Mouse (Mus musculus): ENCODE data around the gene Zscan2.

The Zscan2 gene

DNA sequence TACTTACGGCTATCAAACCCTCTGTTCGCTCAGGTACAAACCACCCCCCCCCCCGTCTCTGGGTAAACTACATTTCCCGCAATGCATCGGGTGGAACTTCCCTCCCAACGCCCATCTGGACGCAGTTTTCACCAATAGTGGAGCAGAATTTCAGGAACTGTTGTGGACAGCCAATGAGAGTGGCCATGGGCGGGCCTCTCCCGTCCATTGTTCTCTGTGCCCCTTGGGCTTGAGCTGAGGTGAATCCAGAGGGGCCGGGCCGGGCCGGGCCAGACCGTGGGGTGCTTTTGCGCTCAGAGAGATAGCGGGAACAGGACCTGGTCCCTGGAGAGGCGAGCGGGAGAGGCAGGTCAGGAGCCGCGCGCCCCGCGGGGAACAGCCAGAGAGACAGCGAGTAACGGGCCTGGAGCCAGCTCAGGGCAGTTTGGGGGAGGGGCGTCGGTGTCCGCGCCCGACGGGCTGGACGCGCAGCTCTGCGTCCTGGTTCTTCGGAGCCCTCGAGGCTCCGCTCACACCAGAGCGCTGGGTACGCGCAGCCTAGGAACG is at the start of gene Zscan2:
Gene Zscan2 (plus strand): TSS at position 192 of the 546 bp plus-strand sequence.
- peak; percentile 93 for DNase-seq

DNA sequence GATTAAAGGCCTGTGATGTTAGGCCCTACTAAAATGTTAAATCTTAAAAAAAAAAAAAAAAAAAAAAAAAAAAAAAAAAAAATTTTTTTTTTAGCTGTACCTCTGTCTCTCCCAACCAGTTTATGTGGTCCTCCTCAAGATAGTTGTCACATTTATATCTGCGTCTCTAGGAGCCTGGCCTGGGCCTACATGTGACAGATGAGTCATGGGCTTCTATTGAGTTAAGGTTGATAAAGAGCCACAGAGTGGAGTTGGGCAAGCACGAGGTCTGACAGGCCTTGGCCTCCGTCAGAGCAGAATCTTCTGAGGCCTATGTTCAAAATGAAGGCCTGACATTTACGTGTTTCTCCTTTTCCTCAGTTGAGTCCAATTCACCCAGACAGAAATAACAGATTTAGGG is 47.3 kb upstream of the Zscan2 start:
- DNase-seq, result no peak

DNA sequence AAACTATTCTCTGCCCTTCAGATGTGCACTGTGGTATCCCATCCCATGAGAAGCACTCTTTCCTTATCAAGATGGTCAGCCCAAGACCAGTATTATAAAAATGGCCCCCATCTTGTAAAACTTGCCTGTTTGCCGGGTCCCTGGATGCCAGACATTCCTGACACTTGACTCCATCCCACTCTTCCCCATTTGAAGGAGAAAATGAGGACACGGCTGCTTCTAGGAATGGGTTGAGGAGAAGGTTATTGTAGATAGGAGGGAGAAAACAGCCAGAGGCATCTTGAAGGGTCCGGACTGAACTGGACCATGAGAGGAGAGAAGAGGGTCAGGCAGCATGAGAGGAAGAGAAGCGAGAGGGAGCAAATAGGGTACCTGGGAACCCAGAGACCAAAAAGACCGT is 44.1 kb upstream of the Zscan2 start:
- no peak for DNase-seq

DNA sequence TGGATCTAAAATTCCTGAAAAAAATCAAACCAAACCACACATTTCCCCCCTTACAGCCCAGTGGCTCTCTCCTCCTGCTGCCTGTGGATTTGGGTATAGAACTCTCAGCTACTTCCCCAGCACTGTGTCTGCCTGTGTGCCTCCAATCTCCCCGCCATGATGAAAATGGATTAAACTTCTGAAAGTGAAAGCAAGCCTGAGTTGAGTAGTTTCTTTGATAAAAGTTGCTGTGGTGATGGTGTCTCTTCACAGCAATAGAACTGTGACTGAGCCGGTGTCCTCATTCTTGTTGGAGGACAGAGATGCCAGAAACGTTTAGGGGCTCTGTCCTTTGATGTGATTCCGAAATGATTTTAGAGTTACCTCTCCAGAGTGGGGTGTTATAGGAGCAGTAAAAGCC is 39.9 kb upstream of the Zscan2 start:
- no peak for DNase-seq

DNA sequence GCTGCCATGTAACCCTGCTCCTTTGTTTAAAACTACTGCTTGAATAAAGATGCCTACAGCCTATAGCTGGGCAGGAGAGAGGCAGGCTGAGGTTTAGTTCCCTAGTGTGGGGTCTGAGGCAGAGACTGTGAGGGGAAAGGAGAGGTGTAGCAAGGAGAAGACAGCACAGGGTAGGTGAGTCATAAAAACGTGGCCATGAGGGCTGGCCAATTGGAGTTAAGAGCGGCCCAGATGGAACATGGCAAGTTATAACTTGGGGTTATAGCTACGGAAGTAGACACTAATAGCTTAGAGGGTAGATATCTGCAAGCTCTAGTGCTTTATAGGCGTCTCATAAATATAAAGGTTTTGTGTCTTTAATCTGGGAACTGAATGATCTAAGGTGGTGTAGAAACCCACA is 37.5 kb upstream of the Zscan2 start:
- DNase-seq, result no peak

DNA sequence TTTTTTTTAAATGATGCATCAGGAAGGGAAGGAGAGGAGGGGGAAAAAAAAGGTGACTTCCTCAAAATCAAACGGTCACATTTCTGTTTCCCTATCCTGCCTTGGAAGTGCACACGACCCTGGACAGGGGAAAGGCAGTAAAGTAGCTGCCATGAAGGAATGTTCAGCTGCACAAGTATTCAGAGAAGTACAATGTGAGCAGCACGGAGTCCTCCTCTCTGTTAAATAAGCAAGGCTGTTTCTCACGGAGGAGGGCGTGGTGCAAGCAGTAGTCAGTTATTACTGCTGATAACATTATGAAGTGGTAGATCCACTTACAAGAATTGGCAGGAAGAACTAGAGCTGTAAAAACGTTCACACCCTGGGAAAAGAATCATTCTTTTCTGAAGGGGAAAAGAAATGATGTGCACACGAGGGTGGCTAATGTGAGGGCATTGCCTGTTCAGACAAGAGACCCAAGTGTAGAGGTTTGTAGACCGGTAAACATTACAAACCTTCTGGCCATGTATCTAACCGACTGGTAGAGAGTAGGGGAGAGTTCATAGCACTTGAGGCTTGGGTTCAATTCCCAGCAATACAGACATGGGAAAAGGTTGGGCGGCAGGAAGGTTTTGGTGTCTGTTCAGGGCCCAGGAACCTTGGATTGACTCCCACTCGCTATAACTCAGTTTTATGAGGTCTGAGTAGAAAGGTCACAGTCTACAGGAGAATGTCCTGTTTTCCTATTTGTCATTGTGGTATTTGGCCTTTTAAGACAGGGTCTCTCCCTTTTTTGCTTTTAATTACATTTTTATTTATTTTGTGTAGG is 36.6 kb upstream of the Zscan2 start:
- DNase-seq, result no peak

DNA sequence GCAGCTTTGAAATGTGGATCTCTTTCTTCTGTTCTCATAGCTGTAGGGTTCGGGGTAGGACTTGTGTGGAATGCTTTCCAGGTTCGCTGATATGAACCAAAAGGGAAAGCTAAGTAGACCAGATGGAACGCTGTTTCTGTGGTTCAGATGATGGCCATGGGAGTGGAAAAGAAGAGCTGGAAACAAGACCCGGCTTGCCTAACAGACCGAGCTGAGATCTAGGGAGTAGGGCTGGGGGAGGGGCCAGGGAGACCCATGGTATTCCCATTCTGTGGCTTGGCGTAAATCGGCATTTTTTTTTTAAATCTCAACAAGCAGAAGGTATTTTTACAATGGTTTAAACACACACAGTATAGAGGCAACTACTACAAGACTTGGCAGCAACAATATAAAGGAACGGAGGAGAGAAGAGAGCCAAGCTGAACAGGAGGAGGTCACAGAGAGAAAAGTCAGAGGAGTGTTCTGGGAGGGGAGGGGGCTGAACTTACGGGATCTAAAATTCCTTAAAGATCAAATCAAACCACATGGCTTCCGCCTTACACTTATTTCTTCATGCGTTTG is 34.8 kb upstream of the Zscan2 start, which contains the start of gene Iqgap1:
Gene Iqgap1 (minus strand): TSS at position 132 of the 561 bp plus-strand sequence.
- no peak for DNase-seq

DNA sequence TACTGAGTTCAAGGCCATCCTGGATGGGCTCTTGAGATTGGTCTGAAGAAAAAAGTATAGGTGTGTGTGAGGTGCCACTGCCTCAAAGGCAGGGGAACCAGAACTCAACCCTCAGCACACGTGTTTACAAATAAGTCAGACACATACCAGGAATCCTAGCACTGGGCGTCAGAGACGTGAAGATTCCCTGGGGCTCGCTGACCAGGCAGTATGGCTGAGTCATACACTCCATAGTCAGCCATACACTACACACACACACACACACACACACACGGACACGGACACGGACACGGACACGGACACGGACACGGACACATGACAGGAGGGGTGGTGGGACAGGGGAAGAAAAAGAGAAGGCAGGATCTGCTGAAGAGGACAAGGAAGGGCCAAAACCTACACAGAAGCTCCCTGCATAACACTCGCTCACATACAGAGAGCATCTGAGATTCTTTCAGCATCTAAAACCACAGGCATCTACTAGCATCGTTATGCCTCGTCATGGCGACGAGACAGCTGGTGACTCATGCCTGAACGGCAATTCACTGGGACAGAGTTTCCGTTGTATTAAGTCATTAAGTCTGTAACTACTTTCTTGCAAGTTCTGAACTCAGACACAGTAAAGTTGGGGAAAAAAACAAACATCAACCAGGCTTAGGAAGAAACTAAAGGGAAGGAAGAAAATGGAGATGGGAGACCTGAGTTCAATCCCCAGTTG is 32.4 kb upstream of the Zscan2 start:
- DNase-seq, result no peak

DNA sequence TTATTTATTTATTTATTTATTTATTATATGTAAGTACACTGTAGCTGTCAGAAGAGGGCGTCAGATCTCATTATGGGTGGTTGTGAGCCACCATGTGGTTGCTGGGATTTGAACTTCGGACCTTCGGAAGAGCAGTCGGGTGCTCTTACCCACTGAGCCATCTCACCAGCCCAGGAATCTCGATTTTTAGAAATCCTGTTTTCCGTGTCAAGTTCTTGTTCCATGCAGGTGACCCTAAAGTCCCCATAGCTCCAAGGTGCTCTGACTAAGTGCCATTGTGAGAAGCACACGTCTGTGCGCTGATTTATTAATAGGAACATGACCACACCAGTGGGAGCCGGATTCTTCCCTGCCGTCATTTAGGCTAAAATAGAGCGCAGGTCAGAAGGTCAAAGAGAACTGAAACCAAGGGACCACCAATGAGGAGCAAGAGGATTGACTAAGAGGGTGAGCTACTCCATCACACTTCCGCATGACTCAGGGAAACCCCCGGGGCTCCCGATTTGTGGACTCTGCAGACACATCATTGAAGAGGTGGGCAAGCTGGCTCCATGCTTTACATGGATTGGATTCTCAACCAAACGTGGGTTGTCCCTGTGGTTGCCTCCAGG is 30.4 kb upstream of the Zscan2 start:
- DNase-seq, result no peak

DNA sequence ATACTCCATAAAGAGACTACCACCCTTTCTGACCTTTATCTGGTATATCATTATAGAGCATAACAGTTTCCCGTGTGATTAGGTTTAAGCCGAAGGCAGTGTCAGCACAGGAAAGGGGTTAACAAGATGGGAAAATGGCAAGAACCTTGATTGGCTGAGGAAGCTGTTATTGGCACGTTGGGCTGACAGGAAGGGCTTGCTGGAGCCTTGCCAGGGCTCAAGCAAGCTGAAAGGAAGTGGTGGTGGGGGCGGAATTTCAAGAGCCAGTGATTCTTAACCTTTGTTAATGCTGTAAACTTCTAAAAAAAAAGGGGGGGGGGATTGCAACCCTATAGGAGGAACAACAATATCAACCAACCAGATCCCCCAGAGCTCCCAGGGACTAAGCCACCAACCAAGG is 28.5 kb upstream of the Zscan2 start:
- peak; percentile 39 for DNase-seq

DNA sequence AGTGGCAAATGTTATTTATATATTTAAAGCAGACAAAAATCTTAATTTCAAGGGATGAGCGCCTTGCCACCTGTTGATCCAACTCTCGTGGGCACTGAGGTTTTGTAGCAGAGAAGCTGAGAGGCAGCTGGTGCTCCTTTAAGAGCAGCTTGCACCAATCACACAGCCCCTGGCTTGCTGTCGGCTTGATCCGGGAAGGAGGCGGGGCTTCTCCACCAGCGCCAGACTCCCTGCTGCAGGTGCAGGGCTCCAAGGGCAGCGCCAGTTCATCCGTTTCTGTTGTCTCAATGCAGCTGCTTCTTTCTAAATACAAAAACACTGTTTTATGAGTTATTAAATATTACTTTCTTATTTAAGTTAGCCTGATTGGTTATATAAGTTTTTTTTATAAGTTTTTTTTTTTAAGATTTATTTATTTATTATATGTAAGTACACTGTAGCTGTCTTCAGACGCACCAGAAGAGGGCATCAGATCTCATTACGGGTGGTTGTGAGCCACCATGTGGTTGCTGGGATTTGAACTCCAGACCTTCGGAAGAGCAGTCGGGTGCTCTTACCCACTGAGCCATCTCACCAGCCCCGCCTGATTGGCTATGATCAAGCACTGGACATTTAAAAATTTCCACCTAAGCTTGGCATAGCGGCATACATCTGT is 27.6 kb upstream of the Zscan2 start:
- DNase-seq, result peak; percentile 67

DNA sequence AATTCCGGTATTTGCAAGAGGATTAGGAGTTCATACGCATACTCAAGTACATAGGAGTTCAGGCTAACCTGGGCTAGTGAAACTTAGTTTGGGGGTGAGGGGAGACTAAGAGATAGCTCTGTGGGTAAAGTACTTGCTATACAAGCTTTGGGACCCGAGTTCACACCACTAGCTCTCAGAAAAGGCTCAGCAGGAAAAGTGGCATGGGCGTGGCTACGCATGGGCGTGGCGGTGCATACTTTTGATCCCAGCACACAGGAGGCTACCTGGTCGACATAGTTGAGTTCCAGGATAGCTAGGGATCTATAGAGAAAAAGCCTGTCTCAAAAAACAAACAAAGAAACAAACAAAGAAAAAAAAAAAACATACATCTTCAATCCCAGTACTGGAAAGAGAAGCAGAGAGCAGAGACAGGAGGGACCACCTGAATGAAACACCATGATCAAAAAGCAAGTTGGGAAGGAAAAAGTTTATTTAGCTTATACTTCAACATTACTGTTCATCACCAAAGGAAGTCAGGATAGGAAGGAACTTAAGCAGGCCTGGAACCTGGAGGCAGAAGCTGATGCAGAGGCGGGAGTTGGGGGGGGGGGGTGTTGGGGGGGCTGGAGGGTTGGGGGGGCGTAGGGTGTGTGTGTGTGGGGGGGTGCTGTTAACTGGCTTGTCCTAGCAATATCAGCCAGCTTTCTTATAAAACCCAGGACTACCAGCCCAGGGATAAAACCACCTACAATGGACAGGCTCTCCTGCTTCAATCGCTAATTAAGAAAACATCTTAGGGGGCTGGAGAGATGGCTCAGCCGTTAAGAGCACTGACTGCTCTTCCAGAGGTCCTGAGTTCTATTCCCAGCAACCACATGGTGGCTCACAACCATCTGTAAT is 26.8 kb upstream of the Zscan2 start:
- no peak for DNase-seq

DNA sequence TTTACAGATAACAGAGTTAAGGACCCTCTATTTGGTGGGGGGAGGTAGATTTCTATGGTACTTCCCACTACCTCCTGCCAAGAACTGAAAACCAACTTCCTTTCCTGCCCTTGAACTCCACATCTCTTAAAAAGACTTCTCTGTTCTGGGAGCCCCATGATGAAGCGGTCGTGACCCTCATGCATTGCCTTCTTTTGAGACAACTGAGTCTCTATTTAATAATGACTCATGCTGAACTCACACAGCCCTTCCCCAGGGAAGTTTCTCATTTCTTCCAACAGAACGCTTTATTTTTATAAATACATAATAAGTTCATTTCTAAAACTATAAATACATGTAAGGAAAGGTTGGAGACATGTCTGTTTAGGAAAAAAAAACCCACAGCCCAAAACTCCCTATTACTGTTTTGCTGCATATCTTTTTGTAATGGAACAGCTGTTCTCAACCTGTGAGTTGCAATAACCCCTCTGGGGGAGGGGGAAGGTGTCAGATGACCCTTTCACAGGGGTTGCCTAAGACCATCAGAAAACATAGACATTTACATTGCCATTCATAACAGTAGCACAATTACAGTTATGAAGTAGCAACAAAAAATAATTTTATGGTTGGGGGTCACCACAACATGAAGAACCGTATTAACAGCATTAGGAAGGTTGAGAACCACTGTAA is 24.6 kb upstream of the Zscan2 start:
- no peak for DNase-seq

DNA sequence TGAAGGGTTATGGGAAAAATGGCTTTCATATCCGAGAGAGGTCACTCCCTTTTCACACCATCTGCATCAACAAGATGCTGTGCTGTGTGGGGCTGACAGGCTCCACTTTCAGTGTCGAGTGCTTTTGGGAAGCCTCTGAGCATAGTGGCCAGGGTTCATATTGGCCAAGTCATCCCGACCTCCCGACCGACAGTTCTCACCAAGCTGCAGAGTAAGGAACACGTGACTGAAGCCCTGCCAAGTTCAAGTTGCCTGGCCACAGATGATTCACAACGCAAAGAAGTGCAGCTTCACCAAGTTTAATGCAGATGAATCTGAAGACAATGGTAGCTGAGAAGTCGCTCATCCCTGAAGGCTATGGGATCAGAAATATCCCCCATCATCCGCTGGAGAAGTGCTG is 23.0 kb upstream of the Zscan2 start:
- DNase-seq, result peak; percentile 28

DNA sequence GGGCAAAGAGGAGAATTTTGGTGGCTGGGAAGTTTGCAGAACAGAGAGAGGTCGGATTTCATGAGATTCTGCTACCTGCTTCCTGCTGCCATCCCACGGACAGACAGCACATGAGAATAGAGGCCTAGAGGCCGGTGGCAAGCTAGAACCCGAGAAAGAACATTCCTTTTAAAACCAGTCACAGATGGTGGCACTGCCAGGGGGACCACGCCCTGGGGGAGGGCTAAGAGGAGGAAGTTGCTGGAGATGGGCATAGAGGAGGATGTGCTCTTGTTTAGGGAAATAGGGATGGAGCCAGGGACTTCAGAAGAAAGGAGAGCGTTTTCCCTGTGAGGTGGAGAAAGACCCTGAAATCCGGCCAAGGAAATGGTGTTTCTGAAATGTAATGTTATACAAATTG is 22.5 kb upstream of the Zscan2 start:
- no peak for DNase-seq

DNA sequence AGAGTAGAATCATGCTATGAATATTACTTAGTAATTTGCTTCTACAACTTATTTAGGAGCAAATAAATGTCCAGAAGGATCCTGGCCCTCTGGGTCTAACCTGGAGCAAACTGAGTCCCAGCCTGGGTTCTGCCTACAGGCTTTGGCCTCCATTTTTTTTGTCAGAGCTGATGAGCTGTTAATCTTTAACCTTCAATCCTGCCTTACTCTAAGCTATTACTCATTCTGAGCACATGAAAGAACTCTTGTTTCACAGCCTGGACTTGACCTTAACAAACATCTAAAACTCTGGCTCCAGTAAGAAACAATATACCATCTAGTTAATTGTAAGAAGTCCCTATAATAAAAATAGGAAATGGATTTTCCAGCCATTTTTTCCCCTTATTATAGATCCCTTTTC is 21.0 kb upstream of the Zscan2 start:
- DNase-seq, result no peak

DNA sequence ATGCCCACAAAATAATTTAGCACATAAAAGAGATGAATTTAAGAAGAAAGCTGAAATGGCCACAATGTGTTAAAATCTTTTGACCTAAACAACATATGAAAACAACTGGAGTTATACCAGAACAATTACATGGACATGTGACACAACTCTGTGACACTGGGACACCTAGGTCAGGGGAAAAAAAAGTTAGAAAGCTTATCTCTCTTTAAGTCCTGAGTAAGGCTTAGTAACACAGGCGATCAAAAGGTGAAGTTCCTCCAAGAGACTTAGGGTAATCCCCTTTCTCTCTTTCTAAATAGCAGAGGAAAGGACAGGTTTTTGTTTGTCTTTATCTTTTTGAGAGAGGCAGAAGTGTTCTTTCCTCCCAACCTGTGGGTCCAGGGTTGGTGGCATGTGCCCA is 20.5 kb upstream of the Zscan2 start:
- no peak for DNase-seq

DNA sequence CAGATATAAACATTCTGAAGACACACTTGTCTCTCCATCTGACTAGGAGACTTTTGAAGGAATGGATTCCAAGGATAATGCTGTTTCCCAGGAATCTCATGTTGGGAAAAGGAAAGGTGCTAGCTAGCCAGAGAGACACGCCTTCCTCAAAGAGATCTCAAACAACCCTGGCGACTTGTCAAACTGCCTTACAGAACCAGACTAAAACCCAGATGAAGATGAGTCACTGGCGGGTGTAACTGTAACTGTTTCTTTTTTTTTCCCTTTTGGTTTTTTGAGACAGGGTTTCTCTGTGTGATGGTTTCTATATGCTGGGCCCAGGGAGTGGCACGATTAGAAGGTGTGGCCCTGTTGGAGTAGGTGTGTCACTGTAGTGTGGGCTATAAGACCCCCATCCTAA is 19.8 kb upstream of the Zscan2 start:
- no peak for DNase-seq

DNA sequence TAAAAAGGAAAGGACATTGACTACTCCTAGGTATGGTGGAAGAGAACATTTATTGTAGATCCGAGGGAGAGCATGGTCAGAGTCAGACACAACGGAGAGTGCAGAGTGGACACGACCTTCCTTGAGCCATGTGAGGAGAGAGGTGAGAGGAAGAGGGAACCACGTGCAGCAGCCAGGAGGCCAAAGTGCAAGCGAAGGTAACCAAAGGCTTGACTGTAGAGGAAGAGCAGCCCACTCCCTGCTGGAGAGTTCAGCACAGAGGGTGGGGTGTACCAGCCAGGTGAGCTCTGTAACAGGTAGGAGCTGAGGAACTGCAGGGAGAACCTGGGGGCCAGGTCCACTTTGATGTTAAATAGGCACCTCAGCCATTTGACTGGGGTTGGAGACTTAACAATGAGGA is 18.6 kb upstream of the Zscan2 start:
- no peak for DNase-seq

DNA sequence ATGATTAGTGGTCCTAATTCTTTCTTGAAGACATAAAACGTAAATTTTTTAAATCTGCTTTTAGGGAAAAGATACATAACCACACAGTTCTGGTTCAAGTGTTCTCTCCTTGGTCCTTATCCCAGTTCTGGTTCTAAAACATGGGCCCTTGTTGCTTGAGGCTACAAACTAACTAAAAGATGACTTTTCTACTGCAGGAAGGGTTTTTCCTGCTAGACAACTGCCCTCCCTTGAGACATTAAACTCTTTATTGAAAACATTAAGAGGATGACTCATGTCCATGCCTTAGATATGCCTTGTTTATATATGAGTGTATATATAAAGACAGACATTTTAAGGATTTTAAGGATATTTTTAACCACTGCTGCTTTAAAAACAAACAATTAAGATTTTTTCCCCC is 17.5 kb upstream of the Zscan2 start:
- DNase-seq, result no peak

Measured in kidney, adult 18-20 months (tissue).